Mouse (Mus musculus) heart, postnatal 36 days (tissue): Measurements from ENCODE around the gene Tiam1. TPM values are rescaled to one million over a fixed set of nuclear protein-coding genes. Genes with fewer than 3 reads are reported as not detected.

Experiments used
- DNase-seq, 2 experiments: peaks; one replicate each; pipeline ENCODE4 v3.0.0; 2021 to 2022
- intact Hi-C: fragments of 180-260 bp; cut with DNase I; formaldehyde crosslinking; loops from one replicate; pipeline ENCODE4 v1.15.1; 2025
- total RNA-seq, 2 experiments: library from RNA; stranded (reverse); gene quantifications; 2 replicates each; pipeline ENCODE4 v1.2.3; 2021

The Tiam1 gene
- total RNA-seq, 2 experiments from 2014 or later, result 4.8 to 6.1 TPM

GRCm38 (mm10) chr16:89822882-89823281 is 320.7 kb downstream of the Tiam1 start:
- intact Hi-C loops, result no loop called here
- no peak for DNase-seq

DNA sequence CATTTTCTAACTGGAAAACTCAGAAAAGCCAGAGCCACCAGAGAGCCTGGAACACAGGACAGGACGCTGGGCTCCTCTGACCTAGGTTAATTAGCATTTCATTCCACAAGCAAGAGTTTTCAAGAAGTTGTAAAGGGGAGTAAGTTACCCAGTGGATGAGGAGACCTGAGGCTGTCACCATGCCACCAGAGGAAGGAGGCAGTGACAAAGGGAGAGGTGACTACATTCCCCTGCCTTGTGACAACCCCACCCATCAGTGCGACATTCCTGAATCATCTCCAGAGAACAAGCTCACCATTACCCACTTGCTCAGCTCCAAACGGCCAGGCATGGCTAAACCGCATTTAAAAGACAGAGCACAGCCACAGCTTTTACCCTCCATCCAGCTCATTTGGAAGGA is 324.9 kb downstream of the Tiam1 start:
- DNase-seq, result no peak
- intact Hi-C loops, result no loop called here

- intact Hi-C loops, result no loop called here
- DNase-seq, result no peak
Measured at GRCm38 (mm10) chr16:89817861-89818630, 325.5 kb downstream of the Tiam1 start.

- DNase-seq, result no peak
- intact Hi-C loops, result no loop called here
Measured at GRCm38 (mm10) chr16:89817301-89817700, 326.3 kb downstream of the Tiam1 start.

DNA sequence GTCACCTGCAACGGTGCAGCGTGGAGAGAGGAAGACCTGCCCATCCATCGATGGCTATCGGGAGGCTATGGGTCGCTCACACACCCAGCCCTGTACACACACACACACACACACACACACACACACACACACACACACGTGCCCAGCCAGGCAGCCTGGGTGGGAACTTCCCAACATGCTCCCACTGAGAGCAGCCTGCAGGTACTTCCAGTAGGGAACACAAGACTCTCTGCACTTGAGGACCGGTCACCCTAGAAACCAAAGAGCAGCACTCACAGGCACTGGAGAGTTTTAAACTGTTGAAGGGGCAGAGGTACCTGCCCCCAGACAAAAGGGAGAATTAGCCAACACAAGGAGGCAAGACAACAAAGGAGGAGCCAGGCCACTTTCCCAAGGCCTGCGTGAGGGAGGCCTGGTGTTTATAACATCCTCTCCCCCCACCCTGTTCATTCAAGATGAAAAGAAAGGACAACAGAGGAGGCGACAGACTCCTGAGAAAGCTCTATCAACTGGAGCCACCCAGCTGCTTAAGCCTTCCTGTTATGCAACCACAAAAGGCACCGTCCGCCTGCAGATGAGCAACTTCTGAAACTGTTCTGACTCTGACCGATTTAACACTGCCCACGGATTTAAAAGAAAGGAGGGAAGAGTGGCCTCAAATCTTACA is 326.9 kb downstream of the Tiam1 start:
- intact Hi-C loops, result no loop called here
- DNase-seq, result no peak

DNA sequence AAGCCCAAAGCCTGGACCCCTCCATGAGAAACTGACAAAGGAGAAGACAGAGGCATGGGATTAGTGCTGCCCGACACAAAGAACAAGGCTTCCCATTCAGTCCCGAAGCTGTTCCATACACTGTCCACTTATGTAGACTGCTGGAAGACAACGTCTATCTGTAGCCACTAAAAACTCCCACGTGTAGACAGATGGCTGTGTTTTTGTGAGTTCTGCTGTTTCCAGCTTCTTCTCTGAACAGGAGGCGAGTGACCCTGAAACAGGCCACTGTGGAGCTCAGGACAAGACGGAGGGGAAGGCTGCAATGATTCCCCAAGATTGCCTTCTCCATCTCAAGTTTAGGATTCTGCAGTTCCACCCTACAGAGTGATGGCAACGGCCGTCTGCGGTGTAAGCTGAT is 330.0 kb downstream of the Tiam1 start:
- intact Hi-C loops, result no loop called here
- DNase-seq, result no peak

DNA sequence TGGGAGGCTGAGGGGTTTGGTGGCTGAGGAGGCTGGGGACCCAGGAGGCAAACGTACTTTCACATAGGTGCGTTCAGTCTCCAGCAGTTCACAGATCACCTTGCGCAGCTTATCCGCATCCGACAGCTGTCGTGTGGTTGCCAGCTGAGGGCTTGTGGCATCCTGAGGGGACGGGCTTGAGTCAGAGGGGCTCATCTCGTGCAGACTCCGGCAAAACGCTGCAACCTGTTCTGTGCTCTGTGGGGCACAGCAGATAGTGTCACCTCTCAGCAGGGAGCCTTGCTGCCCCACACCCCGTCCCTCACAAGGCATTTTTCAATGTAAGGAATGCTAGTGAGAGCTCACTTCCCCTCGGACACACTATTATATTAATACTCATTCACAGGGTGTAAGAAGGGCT is 330.7 kb downstream of the Tiam1 start:
- no peak for DNase-seq
- intact Hi-C loops, result no loop called here

GRCm38 (mm10) chr16:89810398-89810797 is 333.2 kb downstream of the Tiam1 start:
- intact Hi-C loops, result no loop called here

GRCm38 (mm10) chr16:89808168-89808567 is 335.4 kb downstream of the Tiam1 start:
- no peak for DNase-seq
- intact Hi-C loops, result no loop called here

More at GRCm38 (mm10) chr16:89810398-89810797, 333.2 kb downstream of the Tiam1 start:
- no peak for DNase-seq

- no peak for DNase-seq
- intact Hi-C loops, result no loop called here
Measured at GRCm38 (mm10) chr16:89805946-89806345, 337.6 kb downstream of the Tiam1 start.

- intact Hi-C loops, result no loop called here
- no peak for DNase-seq
Measured at GRCm38 (mm10) chr16:89805210-89805609, 338.4 kb downstream of the Tiam1 start.

- intact Hi-C loops, result no loop called here
- no peak for DNase-seq
Measured at GRCm38 (mm10) chr16:89801493-89801892, 342.1 kb downstream of the Tiam1 start.

- intact Hi-C loops, result no loop called here
- no peak for DNase-seq
Measured at GRCm38 (mm10) chr16:89799772-89800171, 343.8 kb downstream of the Tiam1 start.

DNA sequence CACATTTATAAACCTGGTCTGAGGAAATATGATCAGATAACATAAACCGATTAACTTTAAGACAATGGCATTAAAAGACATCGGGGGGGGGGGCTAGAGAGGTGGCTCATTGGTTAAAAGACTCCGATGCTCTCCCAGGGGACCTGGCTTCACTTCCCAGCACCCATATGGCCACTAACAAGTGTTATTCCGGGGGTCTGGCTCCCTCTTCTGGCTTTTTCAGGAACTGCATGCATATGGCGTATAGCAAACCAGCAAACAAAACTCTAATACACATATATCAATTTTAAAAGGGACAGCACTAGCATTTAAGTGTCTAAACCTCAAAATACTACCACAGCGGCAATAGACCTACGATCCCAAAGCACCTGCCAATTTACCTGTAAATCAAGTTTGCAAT is 347.0 kb downstream of the Tiam1 start:
- intact Hi-C loops, result no loop called here

GRCm38 (mm10) chr16:89789792-89790434 is 353.7 kb downstream of the Tiam1 start:
- no peak for DNase-seq
- intact Hi-C loops, result no loop called here

More for the DNA sequence above, 347.0 kb downstream of the Tiam1 start:
- no peak for DNase-seq

GRCm38 (mm10) chr16:89785795-89786194 is 357.8 kb downstream of the Tiam1 start:
- intact Hi-C loops, result no loop called here
- no peak for DNase-seq

GRCm38 (mm10) chr16:89779705-89780104 is 363.9 kb downstream of the Tiam1 start:
- intact Hi-C loops, result no loop called here
- DNase-seq, result no peak

GRCm38 (mm10) chr16:89777450-89777849 is 366.1 kb downstream of the Tiam1 start:
- intact Hi-C loops, result no loop called here
- DNase-seq, result no peak

DNA sequence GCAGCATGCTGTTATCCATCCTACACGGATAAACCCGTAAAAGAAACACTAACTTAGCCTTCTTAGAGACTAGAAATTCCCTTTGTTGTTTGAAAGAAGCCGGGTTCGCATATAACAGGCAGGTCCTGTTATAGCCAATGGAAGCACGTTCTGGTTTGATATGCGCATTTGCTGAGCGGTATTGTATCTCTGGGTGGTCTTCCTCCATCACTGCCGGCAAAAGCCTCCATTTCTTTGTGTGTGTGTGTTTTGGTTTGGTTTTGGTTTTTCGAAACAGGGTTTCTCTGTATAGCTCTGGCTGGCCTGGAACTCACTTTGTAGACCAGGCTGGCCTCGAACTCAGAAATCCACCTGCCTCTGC is 369.0 kb downstream of the Tiam1 start:
- intact Hi-C loops, result loop anchor here (1.0 kb wide), 2 partner anchors 57 to 393 kb away; no protein-coding TSS in a partner anchor
- DNase-seq, result no peak

DNA sequence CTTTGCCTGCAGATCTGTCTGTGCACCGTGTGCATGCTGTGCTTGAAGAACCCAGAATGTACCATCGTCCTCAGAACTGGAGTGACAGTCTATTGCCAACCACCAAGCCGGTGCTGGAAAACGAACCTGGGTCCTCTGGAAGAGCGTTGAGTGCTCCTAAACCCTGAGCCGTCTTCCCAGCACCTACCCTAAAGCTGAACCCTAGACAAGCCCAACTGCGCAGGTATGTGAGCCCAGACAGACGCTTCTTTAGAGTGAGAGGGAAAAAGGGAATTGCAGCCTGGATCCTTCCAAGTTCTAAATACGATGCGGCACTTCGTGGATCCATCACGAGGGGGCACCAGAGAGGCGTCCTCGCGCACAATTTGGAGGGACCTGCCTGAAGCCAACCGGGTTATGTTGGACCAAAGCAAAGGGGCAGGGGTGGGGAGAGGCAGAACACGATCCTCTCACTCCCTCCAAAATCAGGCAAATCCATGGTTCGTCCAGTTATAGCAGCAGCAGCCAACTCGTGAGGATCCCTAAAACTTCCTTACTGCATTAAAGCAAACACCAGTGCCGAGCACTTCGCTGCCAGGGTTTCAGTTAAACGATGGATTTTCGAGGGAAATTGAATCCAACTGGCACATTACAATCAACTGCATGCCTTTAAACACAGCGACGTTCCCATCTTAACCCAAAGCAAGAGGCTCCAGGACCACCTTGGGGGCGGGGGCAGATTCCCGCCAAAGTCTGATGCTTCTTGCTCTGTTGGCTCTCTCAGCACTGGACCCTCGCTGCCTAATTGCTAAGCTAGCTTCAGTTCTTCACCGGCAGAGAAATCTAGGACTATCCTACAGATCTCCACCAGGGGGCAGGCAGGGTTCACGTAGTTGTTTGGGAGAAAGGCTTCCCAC is 369.7 kb downstream of the Tiam1 start:
- intact Hi-C loops, result loop anchor here (1.0 kb wide), 3 partner anchors 57 to 412 kb away; no protein-coding TSS in a partner anchor

More for the DNA sequence above, 369.7 kb downstream of the Tiam1 start:
- peak; percentile 85 to 86 for DNase-seq
